Mouse (Mus musculus) intestine, embryonic 15.5 days (tissue): Measurements from ENCODE around the gene Pmepa1. TPM values are rescaled to one million over a fixed set of nuclear protein-coding genes. Genes with fewer than 3 reads are reported as not detected.

Experiments
- ATAC-seq: fragments of 200-750 bp; cut with Nextera tagmentation; 2 replicates; pipeline ENCODE4 v1.8.0; 2017; ENCODE audit warnings: moderate TSS enrichment, moderate library complexity
- H3K27ac ChIP-seq: fragments of 300-500 bp; sonication (generic); 2 replicates; pipeline ENCODE4 v1.5.1; 2015; ENCODE audit warnings: mild to moderate bottlenecking, inconsistent platforms
- H3K27me3 ChIP-seq: fragments of 300-500 bp; sonication (generic); replicated peaks from 2 replicates; pipeline ENCODE4 v1.6.1; 2015; ENCODE audit warnings: inconsistent platforms
- H3K36me3 ChIP-seq: fragments of 300-500 bp; sonication (generic); 2 replicates; pipeline ENCODE4 v1.6.1; 2015; ENCODE audit warnings: inconsistent platforms
- H3K4me1 ChIP-seq: fragments of 300-500 bp; sonication (generic); replicated peaks from 2 replicates; pipeline ENCODE4 v1.6.1; 2015; ENCODE audit warnings: inconsistent platforms
- H3K4me2 ChIP-seq: fragments of 300-500 bp; sonication (generic); replicated peaks from 2 replicates; pipeline ENCODE4 v1.6.1; 2015; ENCODE audit warnings: mild to moderate bottlenecking, inconsistent platforms
- H3K4me3 ChIP-seq: fragments of 300-500 bp; sonication (generic); replicated peaks from 2 replicates; pipeline ENCODE4 v1.5.1; 2015; ENCODE audit warnings: inconsistent platforms
- H3K9ac ChIP-seq: fragments of 300-500 bp; sonication (generic); 2 replicates; pipeline ENCODE4 v1.6.1; 2015; ENCODE audit warnings: inconsistent platforms
- H3K9me3 ChIP-seq: fragments of 300-500 bp; sonication (generic); 2 replicates; pipeline ENCODE4 v1.6.1; 2016; ENCODE audit warnings: inconsistent platforms
- WGBS: fragments of 180-500 bp; shearing (Covaris S2); methylation state at CpG from one replicate; pipeline ENCODE4 v1.1.7; 2015; 5-methylcytosine and 5-hydroxymethylcytosine counted together
- polyA plus RNA-seq: library from polyadenylated mRNA; unstranded; fragments of >200 nt; fragmentation: Nextera tagmentation; extraction: Ambion mirVana; gene quantifications from 2 replicates; pipeline ENCODE4 v1.2.1, GENCODE M21; 2015

Gene Pmepa1
- polyA plus RNA-seq, 1 experiment from 2014 or later = 5.6 TPM

- no peak overlapping the region for H3K9ac ChIP-seq
Observed at GRCm38 (mm10) chr2:173186047-173186943, 90.0 kb downstream of the Pmepa1 start.

GRCm38 (mm10) chr2:173185282-173185681, 91.1 kb downstream of the Pmepa1 start:
- 65% methylated on average over 6 of the region's 6 CpGs for WGBS
- H3K9me3 ChIP-seq = no peaks in the 10 kb centered on the region
- no peak for ATAC-seq
- H3K36me3 ChIP-seq = no peaks in the 10 kb centered on the region
- H3K27ac ChIP-seq = no peak overlapping the region
- no peak overlapping the region for H3K9ac ChIP-seq
- H3K27me3 ChIP-seq = peaks cover 5% of the 10 kb centered on the region; the same call in 1 of the 2 replicates
- no peak overlapping the region for H3K4me3 ChIP-seq
- no peak overlapping the region for H3K4me2 ChIP-seq
- peaks cover 13% of the 10 kb centered on the region for H3K4me1 ChIP-seq

More at GRCm38 (mm10) chr2:173186047-173186943, 90.0 kb downstream of the Pmepa1 start:
- peak; percentile 65 for ATAC-seq
- whole genome bisulfite sequencing = 26% methylated on average over 26 of the region's 26 CpGs
- peaks cover 5% of the 10 kb centered on the region; the same call in 1 of the 2 replicates for H3K27me3 ChIP-seq
- peaks cover 13% of the 10 kb centered on the region for H3K4me1 ChIP-seq
- 0 out of 2 replicates have a peak overlapping the region, but pooled peaks have one; percentile 14 for H3K4me2 ChIP-seq
- no peak overlapping the region for H3K27ac ChIP-seq
- H3K4me3 ChIP-seq = no peak overlapping the region
- H3K36me3 ChIP-seq = no peaks in the 10 kb centered on the region
- no peaks in the 10 kb centered on the region for H3K9me3 ChIP-seq

GRCm38 (mm10) chr2:173184475-173185080, 91.8 kb downstream of the Pmepa1 start:
- no peak overlapping the region for H3K4me3 ChIP-seq
- H3K4me2 ChIP-seq = no peak overlapping the region
- no peak for ATAC-seq
- H3K9ac ChIP-seq = no peak overlapping the region
- no peak overlapping the region for H3K27ac ChIP-seq
- H3K9me3 ChIP-seq = no peaks in the 10 kb centered on the region
- H3K36me3 ChIP-seq = no peaks in the 10 kb centered on the region
- peaks cover 13% of the 10 kb centered on the region for H3K4me1 ChIP-seq
- WGBS = 54% methylated on average over 11 of the region's 11 CpGs
- H3K27me3 ChIP-seq = peaks cover 5% of the 10 kb centered on the region; the same call in 1 of the 2 replicates

- WGBS = 8% methylated on average over 8 of the region's 8 CpGs
- H3K27me3 ChIP-seq = peaks cover 5% of the 10 kb centered on the region; the same call in 1 of the 2 replicates
- H3K4me2 ChIP-seq = no peak overlapping the region
- H3K9me3 ChIP-seq = no peaks in the 10 kb centered on the region
- no peak overlapping the region for H3K4me3 ChIP-seq
- H3K27ac ChIP-seq = no peak overlapping the region
- no peak overlapping the region for H3K9ac ChIP-seq
- H3K4me1 ChIP-seq = peaks cover 13% of the 10 kb centered on the region
- peak; percentile 22; the same call in 1 of the 2 replicates for ATAC-seq
- no peaks in the 10 kb centered on the region for H3K36me3 ChIP-seq
Observed at GRCm38 (mm10) chr2:173183836-173184460, 92.4 kb downstream of the Pmepa1 start.

- no peak overlapping the region for H3K4me3 ChIP-seq
- ATAC-seq = no peak
- H3K9ac ChIP-seq = no peak overlapping the region
- no peak overlapping the region for H3K27ac ChIP-seq
- H3K4me1 ChIP-seq = peaks cover 13% of the 10 kb centered on the region
- H3K36me3 ChIP-seq = no peaks in the 10 kb centered on the region
- no peak overlapping the region for H3K4me2 ChIP-seq
- WGBS = 92% methylated on average over 10 of the region's 10 CpGs
- H3K27me3 ChIP-seq = peaks cover 5% of the 10 kb centered on the region; the same call in 1 of the 2 replicates
- H3K9me3 ChIP-seq = no peaks in the 10 kb centered on the region
Observed at GRCm38 (mm10) chr2:173183311-173183710, 93.0 kb downstream of the Pmepa1 start.

GRCm38 (mm10) chr2:173182796-173183195, 93.5 kb downstream of the Pmepa1 start:
- WGBS = 83% methylated on average over 7 of the region's 7 CpGs
- peaks cover 7% of the 10 kb centered on the region; the same call in 1 of the 2 replicates for H3K27me3 ChIP-seq
- H3K27ac ChIP-seq = no peak overlapping the region
- H3K4me2 ChIP-seq = no peak overlapping the region
- no peaks in the 10 kb centered on the region for H3K9me3 ChIP-seq
- H3K36me3 ChIP-seq = no peaks in the 10 kb centered on the region
- no peak for ATAC-seq
- H3K4me1 ChIP-seq = peaks cover 13% of the 10 kb centered on the region
- no peak overlapping the region for H3K9ac ChIP-seq
- no peak overlapping the region for H3K4me3 ChIP-seq

GRCm38 (mm10) chr2:173181901-173182300, 94.4 kb downstream of the Pmepa1 start:
- H3K27me3 ChIP-seq = peaks cover 10% of the 10 kb centered on the region; the same call in 1 of the 2 replicates
- no peak for ATAC-seq
- H3K27ac ChIP-seq = no peak overlapping the region
- H3K9me3 ChIP-seq = no peaks in the 10 kb centered on the region
- 90% methylated on average over 7 of the region's 7 CpGs for WGBS
- H3K4me2 ChIP-seq = no peak overlapping the region
- peaks cover 5% of the 10 kb centered on the region for H3K4me1 ChIP-seq
- no peak overlapping the region for H3K9ac ChIP-seq
- H3K36me3 ChIP-seq = no peaks in the 10 kb centered on the region
- no peak overlapping the region for H3K4me3 ChIP-seq

GRCm38 (mm10) chr2:173181486-173181885, 94.8 kb downstream of the Pmepa1 start:
- Histone ChIP-seq H3K27me3 (peaks cover 10% of the 10 kb centered on the region; the same call in 1 of the 2 replicates), H3K9ac (no peak overlapping the region), H3K4me2 (no peak overlapping the region), H3K4me3 (no peak overlapping the region), H3K4me1 (peaks cover under 1% of the 10 kb centered on the region), H3K27ac (no peak overlapping the region), H3K36me3 (no peaks in the 10 kb centered on the region), H3K9me3 (no peaks in the 10 kb centered on the region)
- no peak for ATAC-seq
- WGBS = 59% methylated on average over 5 of the region's 5 CpGs

- ATAC-seq = no peak
- Histone ChIP-seq H3K27me3 (peaks cover 10% of the 10 kb centered on the region; the same call in 1 of the 2 replicates), H3K9ac (no peak overlapping the region), H3K4me2 (no peak overlapping the region), H3K4me1 (no peaks in the 10 kb centered on the region; the same call in 1 of the 2 replicates), H3K9me3 (no peaks in the 10 kb centered on the region), H3K27ac (no peak overlapping the region), H3K4me3 (no peak overlapping the region), H3K36me3 (no peaks in the 10 kb centered on the region)
- 83% methylated on average over 11 of the region's 11 CpGs for WGBS
Observed at GRCm38 (mm10) chr2:173180721-173181388, 95.5 kb downstream of the Pmepa1 start.

GRCm38 (mm10) chr2:173180026-173180425, 96.3 kb downstream of the Pmepa1 start:
- Histone ChIP-seq H3K4me1 (no peaks in the 10 kb centered on the region; the same call in 1 of the 2 replicates), H3K9me3 (no peaks in the 10 kb centered on the region), H3K9ac (no peak overlapping the region), H3K27ac (no peak overlapping the region), H3K4me3 (no peak overlapping the region), H3K36me3 (no peaks in the 10 kb centered on the region), H3K27me3 (peaks cover 10% of the 10 kb centered on the region; the same call in 1 of the 2 replicates), H3K4me2 (no peak overlapping the region)
- ATAC-seq = no peak
- WGBS = 79% methylated on average over 4 of the region's 4 CpGs

- Histone ChIP-seq H3K9ac (no peak overlapping the region), H3K4me2 (no peak overlapping the region), H3K4me1 (peaks cover 7% of the 10 kb centered on the region), H3K9me3 (no peaks in the 10 kb centered on the region), H3K36me3 (no peaks in the 10 kb centered on the region), H3K4me3 (no peak overlapping the region), H3K27ac (no peak overlapping the region), H3K27me3 (peaks cover 7% of the 10 kb centered on the region; the same call in 1 of the 2 replicates)
- no peak for ATAC-seq
- WGBS = 83% methylated on average over 7 of the region's 7 CpGs
Observed at GRCm38 (mm10) chr2:173179046-173179445, 97.3 kb downstream of the Pmepa1 start.
